Mouse (Mus musculus): ENCODE measurements around the gene Pcnp. TPM values are rescaled to one million over a fixed set of nuclear protein-coding genes. Genes with fewer than 3 reads are reported as not detected.
"Not testable (repeated sequence)": the region's sequence is repeated elsewhere in the genome, so short reads cannot be mapped to it uniquely, and the experiment has no call there.

The Pcnp gene
- 234 and 248 TPM in 2 replicates for polyA plus RNA-seq (2015; fragmentation: Nextera tagmentation; extraction: Ambion mirVana)

DNA sequence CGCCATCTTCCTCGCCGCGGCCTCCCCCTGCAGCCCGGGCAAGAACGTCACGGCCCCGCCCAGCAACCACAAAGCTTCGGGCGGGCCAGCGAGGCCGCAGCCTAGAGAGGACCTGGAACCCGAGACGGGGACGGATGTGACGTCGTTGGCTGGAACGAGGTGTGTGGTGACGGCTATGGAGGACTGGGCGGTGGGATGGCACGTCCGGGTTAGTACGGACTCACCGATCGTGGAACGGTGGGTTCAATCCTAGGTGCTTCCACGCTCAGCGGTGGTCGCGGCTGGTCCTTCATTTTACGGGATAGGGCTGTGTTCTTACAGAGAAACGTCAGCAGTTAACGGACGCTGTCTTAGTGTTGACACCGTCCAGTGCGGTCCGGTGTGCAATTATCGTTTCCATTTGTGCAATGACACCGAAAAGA, at the start of gene Pcnp:
Gene Pcnp, minus strand, starts transcription at position 79 of the 422 bp plus-strand sequence.
- Histone ChIP-seq H3K36me3 (peaks cover 22% of the 10 kb centered on the region), H3K27me3 (no peaks in the 10 kb centered on the region), H3K9ac (replicated peaks) (peak within 1 kb of the TSS; percentile 75), H3K9me3 (no peaks in the 10 kb centered on the region), H3K4me1 (peaks cover 32% of the 10 kb centered on the region), H3K4me2 (replicated peaks) (peak within 1 kb of the TSS; percentile 71), H3K4me3 (peak within 1 kb of the TSS; percentile 63), H3K27ac (replicated peaks) (peak within 1 kb of the TSS; percentile 88)
- peak; percentile 100 for ATAC-seq (replicated peaks)
- WGBS = under 1% methylated on average over 39 of the region's 39 CpGs

DNA sequence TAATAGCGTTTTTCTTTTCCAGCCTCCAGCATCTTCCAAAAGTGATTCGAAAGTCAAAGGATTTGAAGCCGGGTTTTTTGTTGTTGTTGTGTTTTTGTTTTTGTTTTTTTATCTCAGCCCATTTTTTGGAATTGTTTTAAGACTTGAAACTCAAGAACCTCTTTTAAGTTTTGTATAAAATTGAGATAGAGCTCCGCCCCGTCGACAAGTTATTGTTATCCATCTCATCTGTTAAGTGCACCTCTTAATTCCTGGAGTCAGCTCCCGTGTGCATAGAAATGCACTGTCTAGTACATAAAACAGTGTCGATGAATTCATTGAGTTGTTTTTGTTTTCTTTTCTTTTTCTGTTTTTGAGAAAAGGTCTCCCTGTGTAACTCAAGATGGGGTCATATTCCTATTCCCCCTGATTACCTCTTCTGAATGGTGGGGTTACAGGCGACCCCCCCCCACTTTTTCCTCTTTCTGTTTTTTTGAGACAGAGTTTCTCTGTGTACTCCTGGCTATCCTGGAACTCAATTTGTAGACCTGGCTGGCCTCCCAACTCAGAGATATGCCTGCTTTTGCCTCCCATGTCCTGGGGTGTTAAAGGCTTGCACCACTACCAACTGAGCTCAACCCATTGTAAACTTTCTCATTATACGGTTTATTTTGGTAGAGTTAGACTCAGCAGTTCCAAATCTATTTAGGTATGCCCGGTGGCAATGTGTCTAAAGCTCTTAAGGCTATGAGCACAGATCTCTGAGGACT, 46.8 kb upstream of the Pcnp start:
- Histone ChIP-seq H3K9me3 (no peaks in the 10 kb centered on the region), H3K36me3 (no peaks in the 10 kb centered on the region), H3K27ac (replicated peaks) (peak overlapping the region; percentile 98), H3K4me1 (peaks cover 20% of the 10 kb centered on the region), H3K4me2 (replicated peaks) (peak overlapping the region; percentile 50), H3K4me3 (peak overlapping the region; percentile 96), H3K27me3 (no peaks in the 10 kb centered on the region), H3K9ac (replicated peaks) (peak overlapping the region; percentile 92)
- 5% methylated on average over 11 of the region's 11 CpGs for WGBS
- no peak for ATAC-seq (replicated peaks)

DNA sequence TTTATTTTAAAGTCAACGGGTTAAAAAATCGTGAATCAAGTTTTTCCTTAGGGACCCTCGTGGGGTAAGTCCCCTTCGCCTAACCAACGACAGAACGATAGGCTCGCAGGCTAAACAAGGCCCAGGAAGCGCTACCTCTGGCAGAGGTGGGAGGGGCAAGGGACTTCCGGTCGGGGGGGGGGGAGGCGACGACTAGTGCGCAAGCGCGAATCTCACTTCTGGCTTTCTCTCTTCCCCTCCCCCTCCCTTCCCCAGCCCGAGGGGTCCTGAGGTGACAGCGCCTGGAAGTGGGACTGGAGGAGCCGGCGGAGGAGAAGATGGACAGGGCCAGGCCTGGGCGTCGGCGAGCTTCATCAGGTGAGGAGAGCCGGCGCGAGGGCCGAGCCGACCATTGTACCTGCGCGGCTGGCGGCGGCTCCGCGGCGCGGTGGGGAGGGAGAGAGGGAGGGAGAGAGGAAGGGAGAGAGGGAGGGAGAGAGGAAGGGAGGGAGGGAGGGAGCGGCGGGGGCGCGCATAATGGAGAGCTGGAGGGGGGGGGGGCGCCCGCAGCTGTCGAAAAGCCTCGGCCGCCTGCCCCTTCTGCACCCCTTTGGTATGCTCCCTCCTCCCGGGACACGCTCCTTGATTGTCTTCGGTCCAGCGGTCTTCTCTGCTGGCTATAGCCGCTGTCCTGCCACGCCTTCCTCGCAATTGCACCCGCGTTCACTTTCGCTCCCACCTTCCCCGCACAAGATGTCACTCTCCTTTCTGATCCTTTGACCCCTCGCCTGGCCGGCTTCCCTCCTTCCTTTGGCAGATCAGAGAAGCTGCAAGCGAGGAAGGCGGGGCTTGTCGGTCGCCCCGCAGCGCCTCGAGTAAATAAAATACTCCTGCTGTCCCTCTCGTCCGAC, 45.9 kb upstream of the Pcnp start:
- peak; percentile 94 for ATAC-seq (replicated peaks)
- WGBS = 1% methylated on average over 43 of the region's 66 CpGs

DNA sequence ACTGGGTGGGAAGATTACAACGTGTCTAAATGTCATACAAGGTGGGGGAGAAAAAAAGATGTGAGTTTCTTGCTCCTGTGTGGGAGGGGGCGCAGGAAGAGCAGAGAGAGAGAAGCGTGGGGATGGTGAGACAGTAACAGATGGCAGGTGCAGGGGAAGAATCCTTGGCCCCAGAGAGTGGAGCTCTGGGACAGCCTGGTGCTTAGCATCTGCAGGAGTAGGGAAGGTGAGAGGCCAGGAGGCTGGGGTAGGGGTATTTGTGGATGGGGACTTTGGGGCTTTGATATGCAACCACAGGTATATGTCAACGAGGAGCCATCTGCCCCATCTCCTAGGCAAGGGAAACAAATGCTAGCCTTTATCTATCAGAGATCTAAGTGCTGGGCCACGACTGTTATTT, 45.0 kb upstream of the Pcnp start:
- Histone ChIP-seq H3K36me3 (no peaks in the 10 kb centered on the region), H3K4me3 (no peak overlapping the region), H3K27me3 (no peaks in the 10 kb centered on the region), H3K4me2 (replicated peaks) (no peak overlapping the region), H3K27ac (replicated peaks) (peak overlapping the region; percentile 98), H3K4me1 (peaks cover 20% of the 10 kb centered on the region), H3K9ac (replicated peaks) (no peak overlapping the region), H3K9me3 (no peaks in the 10 kb centered on the region)
- ATAC-seq (replicated peaks) = peak; percentile 42
- WGBS = 81% methylated on average over 5 of the region's 5 CpGs

More for the DNA sequence above, 45.9 kb upstream of the Pcnp start:
- Histone ChIP-seq H3K9me3 (no peaks in the 10 kb centered on the region), H3K4me1 (peaks cover 20% of the 10 kb centered on the region), H3K27ac (replicated peaks) (peak overlapping the region; percentile 98), H3K4me2 (replicated peaks) (peak overlapping the region; percentile 50), H3K36me3 (no peaks in the 10 kb centered on the region), H3K9ac (replicated peaks) (peak overlapping the region; percentile 92), H3K27me3 (no peaks in the 10 kb centered on the region), H3K4me3 (peak overlapping the region; percentile 96)

DNA sequence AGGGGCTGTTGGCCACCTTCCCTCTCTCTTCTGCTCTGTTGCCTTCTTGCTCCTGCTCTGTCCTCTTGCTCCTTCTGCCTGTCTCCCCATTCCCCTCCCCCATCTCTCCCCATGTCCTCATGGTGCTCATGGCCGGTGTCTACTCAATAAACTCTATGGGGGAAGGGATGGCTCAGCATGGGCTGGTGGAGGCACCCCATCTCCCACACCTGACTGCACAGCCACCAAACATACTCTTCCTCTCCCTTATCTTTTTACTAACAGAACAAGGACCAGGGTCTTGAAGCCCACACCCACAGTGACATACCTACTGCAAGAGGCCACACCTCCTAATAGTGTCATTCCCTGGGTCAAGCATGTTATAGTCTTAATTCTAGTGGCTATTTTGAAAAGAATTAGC, 44.6 kb upstream of the Pcnp start:
- Histone ChIP-seq H3K9me3 (no peaks in the 10 kb centered on the region), H3K27me3 (no peaks in the 10 kb centered on the region), H3K4me2 (replicated peaks) (no peak overlapping the region), H3K9ac (replicated peaks) (no peak overlapping the region), H3K27ac (replicated peaks) (no peak overlapping the region), H3K4me3 (no peak overlapping the region), H3K36me3 (no peaks in the 10 kb centered on the region), H3K4me1 (peaks cover 20% of the 10 kb centered on the region)
- WGBS = 94% methylated on average over 1 of the region's 1 CpGs
- ATAC-seq (replicated peaks) = no peak

DNA sequence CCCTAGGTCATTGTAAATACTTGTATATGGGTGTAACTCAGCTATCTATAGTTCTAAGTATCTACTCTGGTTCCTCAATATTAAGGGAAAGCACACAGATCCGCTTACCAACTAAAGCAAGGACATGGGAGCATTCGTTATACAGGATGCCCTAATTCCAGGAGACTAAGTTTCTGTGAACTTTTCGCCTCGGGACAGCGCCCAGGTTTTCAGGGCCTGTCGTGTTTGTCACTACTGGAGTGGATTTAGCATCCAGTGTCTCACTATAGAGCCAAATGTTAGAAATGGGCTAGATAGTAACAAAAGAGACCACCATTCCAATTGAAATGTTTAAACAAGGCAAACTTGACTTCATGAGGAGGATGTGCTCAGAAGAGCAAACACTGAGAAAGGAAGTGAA, 43.6 kb upstream of the Pcnp start:
- H3K9ac ChIP-seq (replicated peaks); H3K27ac ChIP-seq (replicated peaks); H3K4me3 ChIP-seq; H3K36me3 ChIP-seq; ATAC-seq (replicated peaks); H3K4me2 ChIP-seq (replicated peaks); H3K9me3 ChIP-seq; H3K27me3 ChIP-seq: not testable (repeated sequence)
- 90% methylated on average over 6 of the region's 6 CpGs for WGBS
- peaks cover 20% of the 10 kb centered on the region for H3K4me1 ChIP-seq

DNA sequence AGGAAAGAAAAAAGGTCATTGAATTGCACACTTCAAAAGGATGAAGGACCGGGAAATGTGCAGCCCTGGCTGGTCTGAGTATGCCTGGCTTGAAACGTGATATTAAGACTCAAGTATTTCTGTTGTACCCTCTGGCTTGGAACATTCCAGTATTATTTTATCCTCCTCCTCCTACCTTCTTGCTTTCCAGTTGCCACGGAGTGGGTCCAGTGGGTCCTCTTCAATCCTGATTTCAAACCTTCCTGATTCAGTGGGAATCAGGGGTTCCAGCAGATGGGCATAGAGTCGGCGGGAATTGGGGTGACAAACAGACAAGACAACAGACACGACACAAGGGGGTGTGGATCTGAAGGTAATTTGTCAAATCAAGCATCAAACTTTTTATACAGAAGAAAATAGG, 43.0 kb upstream of the Pcnp start:
- peaks cover 20% of the 10 kb centered on the region for H3K4me1 ChIP-seq
- H3K36me3 ChIP-seq = no peaks in the 10 kb centered on the region
- no peaks in the 10 kb centered on the region for H3K9me3 ChIP-seq
- H3K27ac ChIP-seq (replicated peaks) = no peak overlapping the region
- WGBS = 77% methylated on average over 6 of the region's 6 CpGs
- H3K9ac ChIP-seq (replicated peaks) = no peak overlapping the region
- ATAC-seq (replicated peaks) = no peak
- H3K4me3 ChIP-seq = no peak overlapping the region
- H3K27me3 ChIP-seq = no peaks in the 10 kb centered on the region
- no peak overlapping the region for H3K4me2 ChIP-seq (replicated peaks)

DNA sequence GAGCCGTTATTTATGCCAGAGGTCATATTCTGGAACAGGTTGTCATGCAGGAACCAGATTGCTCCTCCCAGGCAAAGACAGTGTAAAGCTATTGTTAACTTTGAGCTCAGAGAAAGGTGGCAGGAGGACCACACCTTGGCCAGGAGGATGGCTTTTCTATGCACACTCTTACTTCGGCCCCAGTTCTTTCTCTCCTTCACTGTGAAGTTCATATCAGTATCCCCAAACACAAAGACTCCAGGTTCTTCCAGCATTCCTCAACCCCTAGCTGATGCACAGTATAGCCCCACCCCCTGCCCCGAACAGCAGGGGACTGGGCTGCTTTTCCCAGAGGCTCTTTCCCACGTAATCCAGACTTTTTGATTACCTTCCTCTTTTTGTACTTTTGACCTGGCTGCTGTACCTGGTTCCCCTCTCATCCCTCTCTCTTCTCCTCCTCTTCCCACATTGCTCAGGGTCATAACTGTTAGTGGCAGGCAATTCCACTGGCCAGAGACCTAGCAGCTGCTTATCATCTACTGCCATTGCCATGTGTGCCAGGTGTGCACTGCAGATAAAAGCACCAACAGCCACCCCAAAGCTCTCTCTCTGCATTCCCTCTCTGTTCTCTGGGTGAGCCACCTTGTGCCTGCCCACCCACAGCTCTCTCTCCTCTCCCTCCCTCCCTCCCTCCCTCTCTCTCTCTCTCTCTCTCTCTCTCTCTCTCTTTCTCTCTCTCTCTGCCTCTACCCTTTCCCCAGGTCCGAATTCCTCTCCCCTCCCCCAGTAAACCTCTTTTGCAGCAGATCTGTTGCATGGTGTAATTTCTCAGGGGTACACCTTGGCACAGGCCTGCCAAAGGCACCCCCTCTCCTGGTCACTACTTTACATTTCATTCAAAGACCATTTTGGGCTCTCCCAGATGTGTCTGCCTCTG, 42.0 kb upstream of the Pcnp start:
- peaks cover 12% of the 10 kb centered on the region for H3K4me1 ChIP-seq

DNA sequence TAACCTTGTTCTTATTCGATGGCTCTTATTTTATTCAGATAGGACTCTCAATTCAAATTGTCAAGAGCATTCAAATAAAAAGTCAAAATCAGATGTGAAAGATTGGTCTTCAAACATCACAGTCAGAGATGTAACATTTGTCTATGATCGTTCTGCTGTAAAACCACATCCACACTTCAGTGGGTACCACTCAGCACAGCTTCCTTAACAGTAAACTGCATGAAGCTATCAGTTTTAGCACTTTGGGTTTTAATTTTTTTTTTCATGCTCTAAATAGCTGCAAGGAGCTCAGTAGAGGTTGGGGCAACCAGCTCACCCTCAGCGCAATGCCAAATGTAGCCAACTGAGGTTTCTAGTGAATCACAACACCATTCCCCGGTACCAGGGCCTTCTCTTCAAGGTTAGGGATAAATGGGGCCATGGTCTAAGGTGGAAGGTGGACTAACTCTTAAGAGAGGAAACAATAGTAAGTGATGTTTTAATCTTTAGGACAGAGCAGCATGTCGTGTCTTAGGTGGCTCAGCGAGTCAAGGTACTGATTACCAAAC, 39.1 kb upstream of the Pcnp start:
- H3K27ac ChIP-seq (replicated peaks) = no peak overlapping the region
- H3K4me2 ChIP-seq (replicated peaks) = no peak overlapping the region
- no peak overlapping the region for H3K4me3 ChIP-seq
- H3K9me3 ChIP-seq = no peaks in the 10 kb centered on the region
- no peak overlapping the region for H3K9ac ChIP-seq (replicated peaks)
- H3K4me1 ChIP-seq = no peaks in the 10 kb centered on the region
- 92% methylated on average over 6 of the region's 6 CpGs for WGBS
- no peaks in the 10 kb centered on the region for H3K27me3 ChIP-seq
- no peak for ATAC-seq (replicated peaks)
- no peaks in the 10 kb centered on the region for H3K36me3 ChIP-seq

More for the DNA sequence above, 42.0 kb upstream of the Pcnp start:
- Histone ChIP-seq H3K4me3 (no peak overlapping the region), H3K9ac (replicated peaks) (no peak overlapping the region), H3K27me3 (no peaks in the 10 kb centered on the region), H3K36me3 (no peaks in the 10 kb centered on the region), H3K27ac (replicated peaks) (no peak overlapping the region), H3K9me3 (no peaks in the 10 kb centered on the region), H3K4me2 (replicated peaks) (no peak overlapping the region)
- ATAC-seq (replicated peaks) = no peak
- 50% methylated on average over 5 of the region's 5 CpGs for WGBS

DNA sequence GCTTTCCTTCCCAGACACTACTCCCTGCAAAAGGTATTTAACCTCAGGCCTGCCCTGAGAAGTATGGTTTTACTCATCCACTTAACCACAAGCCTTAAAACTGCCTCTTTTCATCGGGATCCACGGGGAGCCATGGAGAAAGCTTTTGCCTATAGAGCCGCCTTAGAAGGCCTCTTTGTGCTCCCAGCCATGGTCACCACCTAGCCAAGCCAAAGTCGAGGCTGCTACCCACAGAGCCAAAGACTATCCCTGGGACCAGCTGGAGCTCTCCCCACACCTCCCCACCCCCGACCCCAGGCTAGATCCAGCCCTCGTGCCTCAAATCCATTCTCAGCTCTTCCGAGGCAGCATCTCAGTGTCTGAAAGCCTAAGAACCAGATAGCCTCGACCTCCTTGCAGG, 36.6 kb upstream of the Pcnp start:
- WGBS = 22% methylated on average over 8 of the region's 8 CpGs
- H3K4me1 ChIP-seq = no peaks in the 10 kb centered on the region
- ATAC-seq (replicated peaks) = no peak

DNA sequence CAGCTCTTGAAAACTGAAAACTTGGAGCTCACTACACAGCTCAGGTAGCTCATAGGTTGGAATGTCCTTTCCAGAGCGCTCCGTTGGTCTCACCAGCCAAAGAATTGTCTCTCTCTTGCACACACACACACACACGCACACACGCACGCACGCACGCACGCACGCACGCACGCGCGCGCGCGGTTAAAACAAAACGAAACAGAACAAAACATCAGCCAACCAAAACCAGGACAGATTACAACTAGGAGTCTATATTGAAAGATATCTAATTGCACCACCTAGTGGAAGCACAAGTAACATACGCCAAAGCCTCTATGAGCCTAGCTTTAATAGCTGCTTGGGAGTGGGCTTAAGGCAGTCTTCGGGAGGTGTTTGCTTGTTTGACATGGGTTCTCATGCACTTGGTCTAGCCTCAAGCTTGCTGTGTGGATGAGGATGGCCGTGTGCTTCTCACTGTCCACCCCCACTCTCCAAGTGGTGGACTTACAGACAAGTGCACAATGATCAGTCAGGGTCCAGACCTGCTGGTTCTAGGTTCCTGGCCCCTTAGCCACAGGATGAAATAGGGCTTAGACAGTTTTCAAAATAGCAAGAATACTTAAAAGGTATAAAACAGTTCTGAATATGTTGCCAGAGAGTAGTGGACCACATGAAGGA, 34.9 kb upstream of the Pcnp start:
- Histone ChIP-seq H3K27me3 (no peaks in the 10 kb centered on the region), H3K9ac (replicated peaks) (peak overlapping the region; percentile 33), H3K4me3 (peak overlapping the region; percentile 37), H3K9me3 (no peaks in the 10 kb centered on the region), H3K36me3 (no peaks in the 10 kb centered on the region), H3K4me2 (replicated peaks) (peak overlapping the region; percentile 57), H3K27ac (replicated peaks) (peak overlapping the region; percentile 64; the same call in 1 of the 2 replicates), H3K4me1 (no peaks in the 10 kb centered on the region)
- peak; percentile 93 for ATAC-seq (replicated peaks)
- WGBS = 1% methylated on average over 20 of the region's 20 CpGs

More for the DNA sequence above, 36.6 kb upstream of the Pcnp start:
- Histone ChIP-seq H3K9me3 (no peaks in the 10 kb centered on the region), H3K4me2 (replicated peaks) (no peak overlapping the region), H3K36me3 (no peaks in the 10 kb centered on the region), H3K27me3 (no peaks in the 10 kb centered on the region), H3K27ac (replicated peaks) (no peak overlapping the region), H3K9ac (replicated peaks) (no peak overlapping the region), H3K4me3 (no peak overlapping the region)

Measured in forebrain, embryonic 15.5 days (tissue).